Mouse (Mus musculus): ENCODE data around the gene Gsta3. TPM values are rescaled to one million over a fixed set of nuclear protein-coding genes. Genes with fewer than 3 reads are reported as not detected.

The Gsta3 gene
- polyA plus RNA-seq, 1 experiment, result 0.30 TPM

GRCm38 (mm10) chr1:21314336-21314735 is 73.9 kb downstream of the Gsta3 start:
- no peak overlapping the region for H3ac ChIP-seq (ENCODE audit: control insufficient read depth, insufficient read length)
- H3K79me2 ChIP-seq (ENCODE audit: control insufficient read depth, insufficient read depth), result no peaks in the 10 kb centered on the region
- H3K27me3 ChIP-seq (ENCODE audit: control insufficient read depth, insufficient read depth, insufficient read length), result no peaks in the 10 kb centered on the region
- TF ChIP-seq POLR2A (IDR thresholded peaks at IDR 0.05; ENCODE audit: insufficient read length, low read depth), result no peak
- TF ChIP-seq USF1 (IDR thresholded peaks at IDR 0.05; ENCODE audit: low read depth), result no peak
- H3K4me3 ChIP-seq, result no peak overlapping the region
- H3K36me3 ChIP-seq (ENCODE audit: control insufficient read depth, insufficient read depth), result no peaks in the 10 kb centered on the region
- H3K4me2 ChIP-seq (ENCODE audit: low read depth), result no peak overlapping the region

Other genes starting within 250 kb of the Gsta3 start
- 4.2 TPM for gene Tram2, start 161.4 kb upstream of the Gsta3 start, polyA plus RNA-seq (2012; fragmentation: generic; extraction: Trizol)
- 0.52 TPM for gene Tmem14a, start 22.0 kb upstream of the Gsta3 start, polyA plus RNA-seq (2012; fragmentation: generic; extraction: Trizol)
- gene Khdc1a, start 109.1 kb downstream of the Gsta3 start, polyA plus RNA-seq (2012; fragmentation: generic; extraction: Trizol), result not detected
- gene Khdc1c, start 127.7 kb downstream of the Gsta3 start, polyA plus RNA-seq (2012; fragmentation: generic; extraction: Trizol), result not detected
- not detected for gene Khdc1b, start 143.0 kb downstream of the Gsta3 start, polyA plus RNA-seq (2012; fragmentation: generic; extraction: Trizol)

Data from myocyte (in vitro differentiated cells).